Mouse (Mus musculus): ENCODE data around the gene Otub2.

DNA sequence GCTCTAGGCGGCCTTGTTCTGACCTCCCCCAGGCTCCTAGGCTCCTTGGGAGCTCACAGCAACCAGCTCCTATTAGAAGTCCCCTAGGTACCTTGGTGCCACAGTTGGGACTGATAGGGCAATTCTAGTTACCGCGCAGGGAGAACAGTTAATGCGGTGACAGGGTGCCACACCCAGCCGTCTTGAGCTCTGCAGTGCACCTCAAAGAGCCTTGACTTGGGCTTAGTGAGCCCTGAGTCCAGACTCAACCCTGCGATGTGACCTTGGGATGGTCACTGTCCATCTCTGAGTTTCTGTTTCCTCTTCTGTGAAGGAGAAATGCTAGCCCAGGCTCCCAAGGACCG is 20.2 kb upstream of the Otub2 start:
- TF ChIP-seq EP300 (IDR thresholded peaks at IDR 0.05; ENCODE audit: low read depth) = no peak
- no peak for TF ChIP-seq CTCF (IDR thresholded peaks at IDR 0.05; ENCODE audit: low read depth)
